Mouse (Mus musculus): ENCODE measurements around the gene Tspan18.

Tspan18 gene

DNA sequence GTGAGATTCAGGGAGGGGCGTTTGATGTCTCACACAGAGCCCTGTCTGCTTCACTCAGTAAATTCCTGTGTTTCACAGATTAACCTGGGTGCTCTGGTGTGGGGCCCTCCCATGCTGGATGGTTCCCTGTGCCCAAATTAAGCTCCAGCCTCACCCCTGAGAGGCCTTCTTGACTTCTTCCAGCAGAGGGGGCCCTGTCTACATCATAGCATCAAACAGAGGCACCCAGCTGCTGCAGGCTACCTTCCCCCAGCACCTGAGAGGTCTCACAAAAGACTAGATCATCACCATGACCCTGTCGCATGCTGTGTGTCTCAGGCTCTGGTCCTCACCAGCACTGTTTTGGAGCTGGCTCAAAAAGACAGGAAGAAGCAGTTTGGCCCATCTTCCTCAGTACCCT is 121.9 kb downstream of the Tspan18 start:
- DNase-seq: no peak

DNA sequence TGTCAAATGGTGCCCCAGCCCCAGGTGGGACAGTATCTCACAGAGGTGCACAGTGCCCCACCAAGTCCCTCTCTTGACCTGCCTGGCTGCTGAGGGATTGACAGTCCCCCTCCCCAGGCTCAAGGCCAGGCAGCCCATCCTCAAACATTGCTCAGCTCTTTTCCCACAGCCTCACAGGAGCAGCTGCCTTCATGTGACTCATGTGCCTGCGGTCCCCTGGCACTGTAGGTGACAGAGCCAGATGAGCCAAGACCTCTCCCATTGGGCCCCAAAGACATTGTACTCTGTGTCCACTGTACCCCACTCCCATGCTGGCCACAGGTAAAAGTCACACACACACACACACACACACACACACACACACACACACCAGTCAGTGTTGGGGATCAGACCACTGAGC is 128.2 kb downstream of the Tspan18 start:
- no peak for DNase-seq

DNA sequence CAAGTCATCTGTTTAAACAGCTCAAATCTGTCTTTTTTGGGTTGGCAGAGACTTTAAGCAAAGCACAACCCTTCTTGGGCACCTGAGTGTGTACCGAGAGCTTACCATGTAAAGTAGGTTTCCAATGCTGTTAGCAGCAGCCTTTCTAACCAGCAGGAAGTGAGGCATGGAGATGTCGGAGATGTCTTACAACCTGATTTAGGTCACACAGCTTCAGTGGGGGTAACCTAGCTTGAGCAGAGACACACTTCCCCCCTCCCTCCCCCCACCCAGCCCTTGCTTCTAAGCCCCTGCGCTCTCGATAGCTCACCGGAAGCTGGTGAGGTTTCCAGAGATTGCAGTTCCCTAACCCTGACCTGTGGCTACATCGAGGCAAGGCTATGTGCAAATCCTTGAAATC is 129.7 kb downstream of the Tspan18 start:
- DNase-seq: no peak

DNA sequence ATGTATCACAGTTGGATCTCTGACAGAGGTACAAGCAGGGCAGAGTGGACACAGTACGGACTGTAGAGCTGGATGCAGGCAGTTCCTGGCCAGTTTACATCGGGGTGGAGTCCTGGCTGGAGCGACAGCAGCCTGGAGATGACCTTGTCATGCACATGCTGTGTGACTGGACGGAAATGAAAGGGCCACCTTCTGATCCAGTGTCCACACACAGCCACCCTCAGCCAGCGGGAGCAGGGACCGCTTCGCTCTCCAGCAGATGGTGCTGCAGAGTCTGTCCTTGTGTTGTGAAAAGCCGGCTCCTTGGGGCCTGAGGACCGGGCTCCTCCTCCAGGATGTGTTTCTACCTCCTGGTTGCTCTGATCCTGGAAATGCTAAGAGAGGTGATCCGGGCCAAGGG is 130.6 kb downstream of the Tspan18 start:
- peak; percentile 87 for DNase-seq

DNA sequence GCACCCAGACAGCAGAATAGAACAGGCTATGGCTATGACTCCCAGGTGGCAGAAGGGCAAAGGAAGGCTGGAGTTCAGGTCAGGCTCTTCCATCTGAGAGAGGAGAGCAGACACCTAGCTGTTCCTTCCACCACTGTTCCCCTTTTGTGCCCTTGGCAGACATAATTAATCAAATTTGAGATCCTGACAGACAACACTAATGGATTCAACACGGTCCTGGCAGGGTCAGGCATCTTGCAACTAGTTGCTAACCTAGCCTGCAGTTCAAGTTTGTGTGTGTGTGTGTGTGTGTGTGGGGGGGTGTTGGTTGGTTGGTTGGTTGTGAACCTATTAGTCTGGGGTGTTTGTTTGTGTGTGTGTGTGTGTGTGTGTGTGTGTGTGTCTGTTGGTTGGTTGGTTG is 131.5 kb downstream of the Tspan18 start:
- DNase-seq: no peak

DNA sequence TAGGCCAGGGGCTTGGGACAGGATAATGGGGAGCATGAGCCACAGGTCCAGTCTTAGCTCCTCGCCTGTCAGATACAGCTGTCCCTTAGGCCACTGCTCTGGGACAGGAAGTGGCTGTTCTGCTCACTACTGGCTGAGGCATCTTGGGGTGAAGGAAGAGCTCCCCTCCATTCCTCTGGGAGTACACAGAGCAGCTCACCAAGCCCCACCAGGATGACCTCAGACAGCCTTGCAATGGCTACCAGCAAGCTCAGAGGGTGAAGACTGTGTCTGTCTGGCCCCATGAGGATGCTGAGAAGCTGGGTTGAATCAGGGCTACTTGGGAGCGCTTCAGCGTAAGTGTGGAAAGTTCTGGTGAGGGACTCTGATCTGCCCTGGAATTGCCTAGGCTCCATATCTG is 132.3 kb downstream of the Tspan18 start:
- DNase-seq: no peak

DNA sequence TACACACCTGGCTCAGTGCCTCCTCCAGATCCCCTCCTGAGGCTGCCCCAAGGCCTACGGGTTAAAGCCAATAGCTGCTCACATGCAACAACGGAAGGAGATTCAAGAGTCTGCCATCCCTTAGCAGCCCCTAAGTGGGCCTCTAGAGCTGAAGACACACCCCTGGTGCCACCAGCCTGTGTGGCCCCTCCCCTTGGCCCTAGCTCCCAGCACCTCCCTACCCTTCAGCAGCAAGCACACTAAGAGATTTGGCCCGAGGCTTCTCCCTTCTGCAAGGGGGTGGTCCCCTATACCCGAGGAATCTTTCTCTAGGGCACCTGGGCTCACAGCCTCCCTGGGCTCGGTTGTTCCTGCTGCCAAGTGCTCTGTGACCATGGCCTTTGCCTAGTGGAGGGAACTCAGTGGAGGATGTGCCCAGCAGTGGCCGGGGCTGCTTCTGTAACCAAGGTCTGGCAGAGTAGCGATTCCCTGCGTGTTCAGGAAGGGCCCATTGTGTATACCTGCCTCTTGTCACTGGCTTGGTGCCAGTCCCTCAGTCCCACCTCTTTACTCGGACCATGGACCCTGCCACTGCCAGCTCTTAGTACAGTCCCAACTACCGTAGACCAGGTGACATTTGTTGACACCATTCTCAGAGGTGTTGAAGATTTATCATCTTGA is 133.5 kb downstream of the Tspan18 start:
- DNase-seq: no peak

DNA sequence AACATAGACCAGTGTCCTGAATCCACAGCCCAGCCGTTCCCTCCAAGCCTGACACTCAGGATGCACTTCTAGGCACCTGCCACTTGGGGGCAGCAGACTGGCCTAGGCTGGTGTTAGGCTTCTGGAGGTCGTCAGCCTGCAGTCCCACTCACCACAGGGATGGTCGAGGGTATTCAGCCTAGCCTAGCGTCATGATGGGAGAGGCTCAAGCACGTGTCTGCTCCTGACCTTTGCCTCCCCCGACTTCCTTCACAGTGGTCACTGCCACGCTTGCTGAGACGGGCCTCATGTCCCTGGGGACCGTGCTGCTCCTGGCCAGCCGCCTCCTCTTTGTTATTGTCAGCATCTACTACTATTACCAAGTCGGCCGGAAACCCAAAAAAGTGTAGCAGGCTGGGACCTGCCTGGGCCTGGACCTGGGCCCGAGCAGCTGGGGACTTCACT is 134.8 kb downstream of the Tspan18 start:
- DNase-seq: peak; percentile 66

DNA sequence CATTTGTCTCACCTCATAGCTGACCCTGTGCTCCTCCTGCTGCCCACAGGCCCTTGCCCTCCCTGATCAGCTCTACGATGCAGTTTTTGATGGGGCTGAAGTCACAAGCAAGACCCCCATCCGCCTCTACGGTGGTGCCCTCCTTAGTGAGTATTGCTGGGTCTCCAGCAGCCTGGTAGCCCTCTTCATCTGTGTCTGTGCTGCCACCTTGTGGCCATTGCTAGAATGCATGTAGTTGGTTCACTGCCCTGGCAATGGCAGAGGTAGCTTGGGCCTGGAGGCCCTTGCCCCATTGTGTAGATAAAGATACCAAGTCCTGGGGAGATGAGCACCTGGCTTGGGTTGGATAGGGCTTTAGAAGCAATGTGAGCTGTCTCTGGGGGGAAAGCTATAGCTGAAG is 135.5 kb downstream of the Tspan18 start:
- peak; percentile 88 for DNase-seq

DNA sequence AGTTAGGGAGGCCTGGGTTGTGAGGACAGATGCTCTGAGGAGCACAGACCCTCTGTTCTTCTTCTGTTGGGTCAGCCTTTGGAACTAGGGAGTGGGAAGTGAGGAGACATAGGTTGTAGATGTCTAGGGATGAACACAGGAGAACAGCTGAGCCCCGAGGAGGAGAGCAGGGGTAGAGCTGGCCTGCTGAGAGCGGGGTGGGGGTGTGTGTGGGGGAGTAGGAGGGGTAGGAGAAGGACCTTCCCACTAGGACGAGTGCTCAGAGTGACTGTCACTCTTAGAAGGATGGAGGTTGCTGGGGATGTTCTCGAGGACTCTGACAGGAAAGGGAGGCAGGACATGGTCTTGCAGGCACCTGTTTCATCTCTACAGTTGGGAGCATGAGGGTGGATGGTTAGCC is 140.5 kb downstream of the Tspan18 start:
- DNase-seq: no peak

DNA sequence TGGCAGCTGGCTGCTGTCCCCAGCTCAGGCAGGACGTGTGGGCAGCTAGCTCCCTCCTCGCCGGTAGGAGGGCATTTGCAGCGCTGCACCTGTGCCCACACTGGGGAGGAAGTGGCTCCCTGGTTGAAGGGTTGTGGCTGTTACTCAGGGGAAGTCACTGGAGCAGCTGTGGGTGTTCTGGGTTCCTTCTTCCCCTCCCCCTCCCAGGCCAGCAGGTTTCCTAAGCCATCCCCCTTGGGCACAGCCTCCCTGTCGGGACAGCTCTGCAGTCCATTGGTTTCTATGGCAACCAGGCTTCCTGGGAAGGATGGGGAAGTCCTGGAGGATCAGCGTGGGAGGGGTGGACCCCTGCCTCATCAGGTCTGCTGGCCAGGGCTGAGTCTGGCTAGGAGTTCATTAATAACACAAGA is 141.6 kb downstream of the Tspan18 start:
- DNase-seq: no peak

DNA sequence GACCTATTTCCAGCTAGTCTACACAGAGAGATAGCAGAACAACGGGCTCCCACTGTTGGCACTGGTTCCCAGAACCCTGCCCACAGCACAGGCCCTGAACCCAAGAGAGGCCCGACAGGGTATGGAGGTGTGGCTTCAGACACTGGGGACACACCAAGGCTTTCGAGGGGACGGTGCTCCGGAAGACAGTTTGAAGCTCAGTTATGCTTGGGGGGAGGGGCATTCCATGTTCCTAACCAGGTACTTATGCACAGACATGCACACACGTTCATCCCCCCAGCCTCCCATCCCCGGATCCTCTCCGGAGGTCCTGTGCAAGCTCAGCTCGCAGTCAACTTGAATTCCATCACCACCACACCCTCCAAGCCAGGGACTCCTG is 142.1 kb downstream of the Tspan18 start:
- no peak for DNase-seq

DNA sequence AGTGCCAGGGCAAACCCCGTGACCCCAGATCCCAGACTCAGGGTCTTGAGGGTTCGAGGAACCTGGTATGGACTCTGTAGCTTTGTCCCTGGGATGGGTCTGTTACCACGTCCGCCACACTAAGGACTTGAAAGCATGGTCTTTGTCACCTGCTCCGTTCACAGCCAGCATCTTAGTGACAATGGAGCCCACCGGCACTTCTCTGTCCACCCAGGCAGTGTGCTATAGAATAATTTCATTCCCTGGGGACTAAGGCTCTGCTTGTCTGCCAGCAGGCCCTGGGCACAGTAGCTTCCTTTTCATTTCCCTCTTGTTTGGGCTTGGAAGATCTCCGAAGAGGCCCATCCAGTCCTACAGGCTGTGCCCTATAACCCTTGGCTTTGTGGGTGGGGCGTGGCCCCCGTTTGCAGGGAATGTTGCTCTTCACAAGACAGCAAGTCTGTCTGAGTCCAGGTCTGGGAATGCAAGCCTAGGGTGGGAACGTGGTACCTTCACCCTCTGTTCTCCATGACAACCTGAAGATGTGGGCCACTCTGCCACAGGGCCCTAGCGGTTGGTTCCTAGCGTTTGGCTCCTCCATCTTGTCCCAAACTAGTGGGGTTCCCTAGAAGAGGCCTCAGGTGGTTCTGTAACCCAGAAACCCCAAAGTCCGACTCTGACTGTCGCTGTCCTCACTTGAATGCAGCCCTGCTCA is 142.7 kb downstream of the Tspan18 start:
- no peak for DNase-seq

DNA sequence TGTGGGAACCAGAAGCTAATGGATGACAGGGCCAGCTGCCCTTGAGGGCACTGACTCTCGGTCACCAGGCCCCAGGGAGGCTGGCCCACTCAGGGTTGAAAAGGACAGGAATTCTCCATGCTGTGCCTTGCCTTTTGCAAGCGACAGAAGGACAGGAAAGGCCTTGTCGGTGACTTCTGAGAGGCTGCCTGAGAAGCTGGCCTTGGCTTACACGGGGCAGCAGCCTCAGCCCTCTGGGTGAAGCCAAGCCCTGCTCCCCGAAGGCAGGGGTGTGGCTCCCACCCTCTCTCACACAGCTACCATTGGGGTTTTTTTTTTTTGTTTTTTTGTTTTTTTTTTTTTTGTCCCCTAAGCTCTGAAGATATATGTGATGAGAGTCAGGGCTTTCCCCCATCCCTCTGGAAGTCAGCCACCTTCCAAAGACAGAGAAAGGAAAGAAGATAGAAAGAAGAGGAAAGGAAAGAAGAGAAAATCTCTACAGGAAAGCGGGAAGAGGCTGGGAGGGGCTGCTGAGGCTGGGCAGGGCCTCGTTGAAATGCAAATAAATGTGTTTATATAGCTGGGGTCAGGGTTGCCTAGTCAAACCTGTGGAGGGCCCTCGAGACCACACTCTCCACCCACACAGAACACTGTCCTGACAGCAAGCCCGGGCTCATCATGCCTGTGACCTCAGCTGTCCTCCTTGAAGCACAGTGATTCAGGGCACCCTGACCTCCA is 143.4 kb downstream of the Tspan18 start:
- DNase-seq: no peak

DNA sequence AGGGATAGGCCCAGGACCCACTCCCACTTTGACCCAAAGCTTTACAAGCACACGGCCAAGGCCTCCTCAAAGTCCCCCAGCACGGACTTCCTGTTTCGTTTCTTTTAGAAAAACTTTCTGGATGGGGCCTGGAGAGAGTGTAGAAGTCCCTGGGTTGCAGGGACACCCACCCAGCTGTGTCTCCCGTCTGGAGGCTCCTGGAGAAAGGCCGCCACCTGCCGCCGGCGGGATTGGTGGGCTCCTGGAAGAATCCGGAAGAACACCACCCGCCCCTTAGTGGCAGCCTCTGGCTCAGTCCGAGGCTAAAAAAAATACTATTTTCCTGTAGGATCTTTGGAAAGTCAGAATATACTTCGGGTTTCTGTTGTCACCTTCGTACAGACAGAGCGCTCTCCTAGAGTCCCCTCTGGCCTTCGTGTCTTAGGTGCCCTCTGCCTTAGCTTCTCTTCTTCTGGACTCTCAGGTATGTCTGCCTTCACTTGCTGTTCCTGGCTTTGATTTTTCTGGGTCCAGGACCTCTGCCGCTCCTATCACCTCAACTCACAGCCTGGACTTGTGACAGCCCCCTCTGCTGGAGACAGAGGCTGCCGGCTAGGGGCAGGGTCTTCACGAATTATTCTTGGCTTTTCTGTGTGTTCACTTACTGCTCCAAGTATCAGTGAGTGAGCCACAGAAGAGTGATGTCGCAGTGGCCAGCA is 145.4 kb downstream of the Tspan18 start:
- DNase-seq: no peak

DNA sequence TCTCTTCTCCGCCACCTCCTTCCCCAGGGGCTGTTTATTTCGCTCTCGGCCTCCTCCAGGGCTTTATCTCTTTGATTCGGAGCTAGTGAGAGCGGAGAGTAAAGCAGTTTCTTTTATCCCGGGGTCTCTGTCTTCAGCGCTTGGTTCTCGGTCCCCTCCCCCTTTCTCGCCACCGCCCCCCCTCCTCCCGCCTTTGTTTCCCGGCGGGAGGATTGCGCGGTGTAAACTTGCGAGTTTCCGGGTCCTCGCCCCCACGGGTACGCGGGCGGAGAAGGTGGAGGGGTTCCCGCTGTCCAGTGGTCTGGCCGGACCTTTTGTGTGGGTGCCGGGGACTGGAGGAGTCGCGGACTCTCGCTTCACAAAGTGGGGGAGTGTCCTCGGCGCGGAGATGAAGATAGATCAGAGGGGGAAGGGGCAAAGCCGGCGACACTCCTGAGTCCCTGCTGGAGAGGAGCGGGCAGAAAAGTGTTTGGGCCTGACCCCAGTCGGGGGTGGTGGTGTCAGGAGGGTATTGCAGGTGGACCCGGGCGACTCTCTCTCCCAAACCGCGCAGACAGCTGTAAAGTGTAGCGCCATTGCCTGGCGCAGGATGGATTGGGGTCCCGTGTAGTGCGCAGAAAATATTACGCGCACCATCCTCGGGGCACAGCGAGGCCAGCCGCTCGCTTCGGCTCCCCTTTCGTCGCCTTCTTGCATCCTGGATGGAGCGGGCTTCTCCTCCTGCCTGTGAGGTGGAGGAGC is 146.1 kb downstream of the Tspan18 start:
- no peak for DNase-seq

DNA sequence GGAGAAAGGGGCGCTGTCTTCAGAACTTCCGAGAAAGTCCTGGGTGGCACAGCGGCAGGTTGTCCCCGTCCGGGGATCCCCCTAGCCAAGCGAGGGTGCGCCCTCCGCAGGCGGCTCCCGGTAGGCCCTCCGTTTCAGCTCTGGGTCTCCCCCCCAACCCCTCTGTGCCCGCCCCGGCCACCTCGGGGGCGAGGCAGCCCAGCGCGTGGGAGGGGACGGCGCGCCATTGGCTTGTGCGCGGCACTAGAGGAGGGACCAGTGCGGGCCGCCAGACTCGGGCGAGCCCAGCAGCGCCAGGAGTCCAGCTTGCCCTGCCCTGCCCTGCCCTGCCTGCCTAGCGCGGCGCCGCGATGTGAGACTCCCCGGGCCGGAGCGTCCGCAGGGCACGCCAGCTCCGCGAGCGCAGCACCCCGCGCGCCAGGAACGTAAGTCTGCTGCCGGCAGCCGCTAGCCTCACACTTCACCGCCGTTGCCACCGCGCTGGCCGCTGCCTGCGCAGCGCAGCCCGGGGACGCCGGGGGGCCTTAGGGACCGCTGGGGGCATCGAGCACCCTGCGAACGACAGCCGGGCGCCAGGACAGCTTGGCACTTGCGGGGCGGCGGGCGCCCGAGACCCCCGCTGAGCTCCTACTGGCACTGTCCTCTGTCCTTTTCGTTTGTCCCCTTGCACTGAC is 146.8 kb downstream of the Tspan18 start, which contains the start of gene Trp53i11:
TSS of gene Trp53i11 (plus strand) at position 226 of the 674 bp plus-strand sequence.
- peak; percentile 92 for DNase-seq

DNA sequence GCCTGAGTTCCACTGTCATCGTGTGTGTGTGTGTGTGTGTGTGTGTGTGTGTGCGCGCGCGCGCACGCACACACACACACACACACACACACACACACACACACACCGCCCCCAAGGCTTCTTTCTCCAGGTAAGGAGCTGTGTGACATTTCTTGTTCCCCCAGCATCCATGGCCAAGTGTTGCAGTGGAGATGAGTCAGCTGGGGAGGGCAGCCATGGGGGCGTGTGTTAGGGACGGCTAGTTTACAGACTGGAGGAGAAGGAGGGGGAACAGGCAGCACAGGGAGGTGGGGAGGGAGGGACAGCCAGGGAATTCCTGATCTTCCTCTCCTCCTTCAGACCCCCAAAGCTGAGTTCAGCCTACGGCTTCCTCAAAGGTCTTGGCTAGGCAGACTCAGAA is 151.4 kb downstream of the Tspan18 start:
- DNase-seq: no peak

DNA sequence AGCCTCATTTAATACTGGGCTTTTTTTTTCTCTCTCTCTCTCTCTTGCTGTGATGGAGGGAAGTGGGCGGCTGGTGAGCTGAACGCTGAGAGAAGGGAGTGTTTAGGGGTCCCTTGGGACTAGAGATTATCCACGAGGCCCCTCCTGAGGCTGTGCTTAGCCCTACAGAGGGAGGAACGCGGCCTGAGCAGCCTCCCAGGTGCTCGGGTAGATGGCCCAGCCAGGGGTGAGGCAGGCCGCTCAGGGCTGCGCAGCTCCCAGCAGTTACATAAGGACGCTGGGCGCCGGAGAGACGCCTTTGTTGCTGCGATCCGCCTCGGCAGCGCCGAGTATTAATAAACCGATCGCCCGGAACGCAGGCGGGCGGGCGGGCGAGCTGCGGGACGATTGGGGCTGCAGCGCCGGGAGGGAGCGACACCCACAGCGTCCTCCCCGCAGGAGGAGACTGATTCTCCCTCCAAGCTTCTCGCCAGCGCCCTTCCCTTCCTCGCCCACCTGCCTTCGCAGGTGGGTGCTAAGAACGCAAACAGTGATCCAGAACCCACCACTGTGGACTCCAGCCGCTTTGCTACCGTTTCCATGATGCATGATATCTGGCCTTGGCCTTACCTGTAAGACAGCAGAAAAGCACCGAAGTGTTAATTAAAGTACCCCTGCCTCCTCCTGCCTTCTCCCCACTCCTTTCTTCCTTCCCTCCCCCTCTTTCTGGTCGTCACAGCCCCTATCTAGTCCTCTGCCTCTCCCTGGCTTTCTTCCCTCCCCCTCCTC is 154.0 kb downstream of the Tspan18 start:
- peak; percentile 68 for DNase-seq

DNA sequence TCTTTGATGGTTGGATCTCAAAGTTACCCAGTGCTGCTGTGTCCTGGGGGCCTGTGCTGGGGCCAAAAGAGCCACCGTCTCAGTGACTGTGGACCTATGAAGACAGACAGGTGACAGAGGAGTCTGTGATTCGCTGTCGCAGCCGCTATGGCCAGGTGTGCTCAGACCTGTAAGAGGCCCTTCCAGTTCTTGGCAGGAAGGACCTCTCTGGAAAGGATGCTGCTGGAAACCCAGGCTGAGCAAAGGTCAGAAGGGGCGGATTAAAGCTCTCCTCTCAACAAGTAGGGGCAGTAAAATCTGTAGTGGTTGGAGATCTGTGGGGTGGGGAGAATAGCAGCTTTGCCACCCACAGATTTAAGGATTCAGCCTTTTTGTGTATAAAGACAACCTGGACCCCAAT is 154.7 kb downstream of the Tspan18 start:
- DNase-seq: no peak

DNA sequence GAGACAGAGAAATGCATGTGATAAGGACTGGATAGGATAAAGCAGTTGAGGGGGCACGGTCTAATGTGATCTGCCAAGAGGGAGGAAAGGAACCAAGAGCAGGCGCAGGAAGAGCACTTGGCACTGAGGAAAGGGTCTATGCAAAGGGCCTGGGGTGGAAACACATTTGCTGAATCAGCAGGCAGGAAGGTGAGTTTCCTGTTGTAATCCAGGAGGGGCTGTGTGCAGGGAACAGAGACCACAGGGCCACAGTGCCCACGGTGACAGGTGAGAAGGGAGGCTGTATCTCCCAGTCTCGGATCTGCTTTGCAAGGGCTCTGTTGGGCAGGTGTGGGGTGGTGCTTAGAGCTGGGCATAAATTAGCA is 156.0 kb downstream of the Tspan18 start:
- DNase-seq: no peak

Data from cerebellum, adult 11-12 months (tissue).